Mouse (Mus musculus) limb, embryonic 13.5 days (tissue): ENCODE data around the gene Olfr339. TPM values are rescaled to one million over a fixed set of nuclear protein-coding genes. Genes with fewer than 3 reads are reported as not detected.
"Not testable (repeated sequence)": the region's sequence is repeated elsewhere in the genome, so short reads cannot be mapped to it uniquely, and the experiment has no call there.

Experiments used
- ATAC-seq: fragments of 200-750 bp; cut with Nextera tagmentation; 2 replicates; pipeline ENCODE4 v1.8.0; 2017; ENCODE audit warnings: low read depth, moderate number of reproducible peaks, moderate TSS enrichment; ENCODE audit not compliant: low FRiP score
- H3K27ac ChIP-seq: fragments of 300-500 bp; sonication (generic); 2 replicates; pipeline ENCODE4 v1.5.1; 2015; ENCODE audit warnings: inconsistent platforms, mild to moderate bottlenecking, moderate library complexity
- H3K27me3 ChIP-seq: fragments of 300-500 bp; sonication (generic); 2 replicates; pipeline ENCODE4 v1.6.1; 2015; ENCODE audit warnings: mild to moderate bottlenecking, inconsistent platforms
- H3K36me3 ChIP-seq: fragments of 300-500 bp; sonication (generic); 2 replicates; pipeline ENCODE4 v1.6.1; 2015; ENCODE audit warnings: inconsistent platforms, mild to moderate bottlenecking, moderate library complexity
- H3K4me1 ChIP-seq: fragments of 300-500 bp; sonication (generic); 2 replicates; pipeline ENCODE4 v1.6.1; 2015; ENCODE audit warnings: inconsistent platforms
- H3K4me2 ChIP-seq: fragments of 300-500 bp; sonication (generic); replicated peaks from 2 replicates; pipeline ENCODE4 v1.6.1; 2015; ENCODE audit warnings: inconsistent platforms, mild to moderate bottlenecking, moderate library complexity
- H3K4me3 ChIP-seq: fragments of 300-500 bp; sonication (generic); 2 replicates; pipeline ENCODE4 v1.5.1; 2015; ENCODE audit warnings: moderate library complexity, mild to moderate bottlenecking, inconsistent platforms
- H3K9ac ChIP-seq: fragments of 300-500 bp; sonication (generic); 2 replicates; pipeline ENCODE4 v1.6.1; 2015; ENCODE audit warnings: mild to moderate bottlenecking, inconsistent platforms
- H3K9me3 ChIP-seq: fragments of 300-500 bp; sonication (generic); 2 replicates; pipeline ENCODE4 v1.6.1; 2016; ENCODE audit warnings: inconsistent platforms
- WGBS: fragments of 180-500 bp; shearing (Covaris S2); methylation state at CpG from one replicate; pipeline ENCODE4 v1.1.7; 2015; 5-methylcytosine and 5-hydroxymethylcytosine counted together
- polyA plus RNA-seq: library from polyadenylated mRNA; unstranded; fragments of >200 nt; fragmentation: Nextera tagmentation; extraction: Ambion mirVana; gene quantifications from 2 replicates; pipeline ENCODE4 v1.2.1, GENCODE M21; 2015

The Olfr339 gene
- not detected in 2 replicates for polyA plus RNA-seq

- H3K9ac ChIP-seq = no peak within 1 kb of the TSS
- no peak within 1 kb of the TSS for H3K4me2 ChIP-seq
- no peaks in the 10 kb centered on the region; the same call in 1 of the 2 replicates for H3K9me3 ChIP-seq
- H3K4me1 ChIP-seq = no peaks in the 10 kb centered on the region
- no peaks in the 10 kb centered on the region for H3K36me3 ChIP-seq
- H3K27me3 ChIP-seq = no peaks in the 10 kb centered on the region
- no peak for ATAC-seq
- 84% methylated on average over 3 of the region's 3 CpGs for WGBS
- H3K27ac ChIP-seq = no peak within 1 kb of the TSS
- no peak within 1 kb of the TSS for H3K4me3 ChIP-seq
Measured at GRCm38 (mm10) chr2:36418647-36419046, at the start of gene Olfr339. Gene Olfr339 (plus strand): TSS chr2:36418947.

- Histone ChIP-seq H3K4me3 (no peak within 1 kb of the TSS), H3K9me3 (no peaks in the 10 kb centered on the region; the same call in 1 of the 2 replicates), H3K4me2 (no peak within 1 kb of the TSS), H3K27me3 (no peaks in the 10 kb centered on the region), H3K36me3 (no peaks in the 10 kb centered on the region), H3K4me1 (no peaks in the 10 kb centered on the region), H3K9ac (no peak within 1 kb of the TSS), H3K27ac (no peak within 1 kb of the TSS)
- no peak for ATAC-seq
Measured at GRCm38 (mm10) chr2:36373219-36373618, 45.5 kb upstream of the Olfr339 start, which contains the start of gene Olfr338. Gene Olfr338 (plus strand): TSS chr2:36373519.

GRCm38 (mm10) chr2:36415174-36415573, 3.6 kb upstream of the Olfr339 start:
- not testable (repeated sequence) for H3K36me3 ChIP-seq, H3K4me1 ChIP-seq, ATAC-seq, H3K9ac ChIP-seq, H3K4me2 ChIP-seq, H3K27me3 ChIP-seq, H3K4me3 ChIP-seq, H3K27ac ChIP-seq, H3K9me3 ChIP-seq
- 82% methylated on average over 3 of the region's 3 CpGs for WGBS

DNA sequence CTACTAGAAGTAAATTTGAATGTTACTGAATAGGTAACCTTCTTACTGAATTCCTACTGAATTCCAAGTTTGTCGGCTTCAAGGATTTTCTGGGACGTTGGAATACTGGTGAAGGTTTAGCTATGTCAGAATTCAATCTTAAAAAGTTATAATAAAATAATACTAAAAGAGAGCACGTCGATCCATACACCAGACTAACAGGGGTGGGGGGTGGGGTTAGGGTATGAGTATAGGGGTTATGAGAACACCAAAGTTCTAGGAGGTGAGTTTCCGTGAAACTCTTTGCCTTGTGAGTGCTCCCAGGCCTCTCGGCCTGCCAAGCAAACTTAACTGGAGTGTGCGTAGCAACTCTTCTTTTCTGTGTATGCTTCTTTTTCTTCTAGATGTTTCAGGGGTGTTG, 3.2 kb upstream of the Olfr339 start:
- not testable (repeated sequence) for H3K4me1 ChIP-seq, ATAC-seq, H3K4me2 ChIP-seq, H3K4me3 ChIP-seq, H3K9me3 ChIP-seq, H3K27me3 ChIP-seq, H3K9ac ChIP-seq, H3K36me3 ChIP-seq, H3K27ac ChIP-seq
- WGBS = 89% methylated on average over 7 of the region's 7 CpGs

- 67% methylated on average over 1 of the region's 1 CpGs for WGBS
- no peak for ATAC-seq
- H3K4me3 ChIP-seq = no peak within 1 kb of the TSS
Measured at GRCm38 (mm10) chr2:36452287-36452686, 33.5 kb downstream of the Olfr339 start, which contains the start of gene Olfr340. Gene Olfr340 (plus strand): TSS chr2:36452587.

DNA sequence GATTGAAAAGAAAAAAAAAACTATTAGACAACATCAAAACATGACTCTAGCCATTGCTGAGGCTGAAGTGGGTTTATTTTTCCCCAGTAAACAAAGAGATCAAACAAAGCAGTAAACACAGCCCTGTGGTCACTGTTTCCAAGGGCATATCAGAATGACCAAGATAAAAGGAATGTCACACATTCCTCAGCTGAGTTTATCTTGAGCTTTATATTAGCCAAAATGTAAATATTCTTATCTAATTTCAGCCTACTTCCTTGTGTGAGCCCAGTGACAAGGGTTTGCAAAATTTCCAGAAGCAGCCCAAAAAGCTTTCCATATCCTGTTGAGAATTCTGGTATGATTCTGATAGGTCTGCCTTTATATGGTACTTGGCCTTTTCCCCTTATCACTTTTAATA, 54.9 kb downstream of the Olfr339 start:
- Histone ChIP-seq H3K4me3 (no peak overlapping the region), H3K27ac (no peak overlapping the region), H3K9me3 (peaks cover 19% of the 10 kb centered on the region), H3K4me2 (no peak overlapping the region), H3K4me1 (no peaks in the 10 kb centered on the region), H3K27me3 (no peaks in the 10 kb centered on the region), H3K36me3 (no peaks in the 10 kb centered on the region), H3K9ac (no peak overlapping the region)
- no peak for ATAC-seq

More at GRCm38 (mm10) chr2:36452287-36452686, 33.5 kb downstream of the Olfr339 start, which contains the start of gene Olfr340:
- Histone ChIP-seq H3K27me3 (no peaks in the 10 kb centered on the region), H3K9ac (no peak within 1 kb of the TSS), H3K4me2 (no peak within 1 kb of the TSS), H3K9me3 (0 out of 2 replicates have a peak, but pooled peaks cover 4% of the 10 kb centered on the region), H3K36me3 (no peaks in the 10 kb centered on the region), H3K4me1 (no peaks in the 10 kb centered on the region), H3K27ac (no peak within 1 kb of the TSS)

Other genes with a start within 250 kb of the Olfr339 start
- gene Ptgs1, start 188.5 kb upstream of the Olfr339 start, polyA plus RNA-seq = 8.7 and 9.1 TPM in 2 replicates
- not detected in 2 replicates for gene Olfr338, start 45.4 kb upstream of the Olfr339 start, polyA plus RNA-seq
- gene Olfr340, start 33.6 kb downstream of the Olfr339 start, polyA plus RNA-seq = not detected in 2 replicates
- not detected in 2 replicates for gene Olfr341, start 63.5 kb downstream of the Olfr339 start, polyA plus RNA-seq
- not detected in 2 replicates for gene Olfr342, start 106.1 kb downstream of the Olfr339 start, polyA plus RNA-seq
- not detected in 2 replicates for gene Olfr344, start 147.7 kb downstream of the Olfr339 start, polyA plus RNA-seq
- not detected in 2 replicates for gene Olfr345, start 221.1 kb downstream of the Olfr339 start, polyA plus RNA-seq